Mouse (Mus musculus) forebrain, embryonic 15.5 days (tissue): Measurements from ENCODE around the gene 2410015M20Rik. TPM values are rescaled to one million over a fixed set of nuclear protein-coding genes. Genes with fewer than 3 reads are reported as not detected.
A peak's percentile ranks its signal among the peaks of the same experiment; 100 is the strongest.

Experiments
- ATAC-seq: fragments of 200-750 bp; cut with Nextera tagmentation; replicated peaks from 2 replicates; pipeline ENCODE4 v1.8.0; 2017; ENCODE audit warnings: mild to moderate bottlenecking, moderate TSS enrichment, moderate library complexity
- H3K27ac ChIP-seq: fragments of 300-500 bp; sonication (generic); replicated peaks from 2 replicates; pipeline ENCODE4 v1.5.1; 2015; ENCODE audit warnings: mild to moderate bottlenecking, inconsistent platforms
- H3K27me3 ChIP-seq: fragments of 300-500 bp; sonication (generic); 2 replicates; pipeline ENCODE4 v1.6.1; 2015; ENCODE audit warnings: inconsistent platforms
- H3K36me3 ChIP-seq: fragments of 300-500 bp; sonication (generic); 2 replicates; pipeline ENCODE4 v1.6.1; 2015; ENCODE audit warnings: mild to moderate bottlenecking, inconsistent platforms
- H3K4me1 ChIP-seq: fragments of 300-500 bp; sonication (generic); 2 replicates; pipeline ENCODE4 v1.6.1; 2015; ENCODE audit warnings: inconsistent platforms
- H3K4me2 ChIP-seq: fragments of 300-500 bp; sonication (generic); replicated peaks from 2 replicates; pipeline ENCODE4 v1.6.1; 2015; ENCODE audit warnings: mild to moderate bottlenecking, inconsistent platforms
- H3K4me3 ChIP-seq: fragments of 300-500 bp; sonication (generic); 2 replicates; pipeline ENCODE4 v1.5.1; 2015; ENCODE audit warnings: mild to moderate bottlenecking, inconsistent platforms
- H3K9ac ChIP-seq: fragments of 300-500 bp; sonication (generic); replicated peaks from 2 replicates; pipeline ENCODE4 v1.6.1; 2015; ENCODE audit warnings: mild to moderate bottlenecking, inconsistent platforms
- H3K9me3 ChIP-seq: fragments of 300-500 bp; sonication (generic); 2 replicates; pipeline ENCODE4 v1.6.1; 2016; ENCODE audit warnings: inconsistent platforms
- WGBS: fragments of 180-500 bp; shearing (Covaris S2); methylation state at CpG from one replicate; pipeline ENCODE4 v1.1.7; 2015; ENCODE audit warnings: mixed read lengths; 5-methylcytosine and 5-hydroxymethylcytosine counted together
- polyA plus RNA-seq: library from polyadenylated mRNA; unstranded; fragments of >200 nt; fragmentation: Nextera tagmentation; extraction: Ambion mirVana; gene quantifications from 2 replicates; pipeline ENCODE4 v1.2.1, GENCODE M21; 2015

2410015M20Rik gene
- polyA plus RNA-seq, 1 experiment from 2014 or later = 194 TPM

- Histone ChIP-seq H3K36me3 (peaks cover 45% of the 10 kb centered on the region), H3K27me3 (no peaks in the 10 kb centered on the region), H3K4me3 (no peak overlapping the region), H3K4me1 (no peaks in the 10 kb centered on the region), H3K9me3 (no peaks in the 10 kb centered on the region), H3K27ac (no peak overlapping the region), H3K9ac (no peak overlapping the region), H3K4me2 (no peak overlapping the region)
- ATAC-seq = no peak
- 77% methylated on average over 1 of the region's 1 CpGs for WGBS
Observed at GRCm38 (mm10) chr17:56560131-56560530, 49.4 kb downstream of the 2410015M20Rik start.

DNA sequence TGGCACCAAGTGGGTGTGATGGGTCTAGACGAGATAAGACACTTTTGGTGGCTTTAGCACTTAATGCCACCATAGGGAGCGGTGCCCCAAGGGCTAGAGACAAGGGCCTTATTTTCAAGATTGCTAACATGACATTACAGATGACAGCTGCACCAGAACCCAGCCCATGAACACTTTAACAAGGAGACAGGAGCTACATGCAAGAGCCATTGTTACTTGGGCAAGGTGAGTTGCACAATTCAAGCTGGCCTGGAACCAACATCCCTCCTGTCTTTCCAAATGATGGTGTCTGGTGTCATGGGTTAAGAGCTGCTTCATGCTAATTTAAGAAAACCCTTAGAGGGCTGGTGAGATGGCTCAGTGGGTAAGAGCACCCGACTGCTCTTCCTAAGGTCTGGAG lies 50.2 kb downstream of the 2410015M20Rik start:
- no peak for ATAC-seq
- Histone ChIP-seq H3K9ac (no peak overlapping the region), H3K27me3 (no peaks in the 10 kb centered on the region), H3K9me3 (no peaks in the 10 kb centered on the region), H3K36me3 (peaks cover 37% of the 10 kb centered on the region), H3K4me1 (no peaks in the 10 kb centered on the region), H3K4me2 (no peak overlapping the region), H3K27ac (no peak overlapping the region), H3K4me3 (no peak overlapping the region)
- 72% methylated on average over 3 of the region's 3 CpGs for WGBS

DNA sequence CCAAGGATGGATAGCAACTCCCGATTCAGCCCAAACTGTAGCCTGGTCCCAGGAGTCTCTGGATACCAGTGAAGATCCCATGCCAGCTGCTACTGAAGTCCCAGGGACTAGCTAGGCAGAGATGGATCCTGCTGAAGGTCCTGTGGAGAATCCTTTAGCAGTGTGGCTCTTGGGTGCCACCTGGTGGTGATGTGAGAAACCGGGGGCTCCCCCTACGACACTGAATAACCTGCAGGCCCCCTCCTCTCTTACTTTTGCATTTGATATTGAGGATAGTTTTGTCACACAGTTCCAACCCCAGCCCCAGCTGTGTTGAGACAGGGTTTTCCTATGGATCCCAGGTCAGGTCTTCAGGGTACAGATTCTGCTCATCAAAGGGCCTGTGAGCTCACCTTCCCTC lies 51.1 kb downstream of the 2410015M20Rik start:
- Histone ChIP-seq H3K9ac (no peak overlapping the region), H3K27ac (no peak overlapping the region), H3K36me3 (peaks cover 28% of the 10 kb centered on the region), H3K4me2 (no peak overlapping the region), H3K27me3 (no peaks in the 10 kb centered on the region), H3K4me1 (no peaks in the 10 kb centered on the region), H3K4me3 (no peak overlapping the region), H3K9me3 (no peaks in the 10 kb centered on the region)
- 25% methylated on average over 3 of the region's 3 CpGs for WGBS
- peak; percentile 57 for ATAC-seq

Other genes with a start within 250 kb of the 2410015M20Rik start
- gene Ptprs, start 133.3 kb downstream of the 2410015M20Rik start, polyA plus RNA-seq = 375 and 409 TPM in 2 replicates
- gene Znrf4, start 97.3 kb downstream of the 2410015M20Rik start, polyA plus RNA-seq = 0.14 and 0.36 TPM in 2 replicates
- 1.5 TPM in 2 replicates for gene Gm20219, start 55.4 kb downstream of the 2410015M20Rik start, polyA plus RNA-seq
- gene Safb2, start 25.2 kb downstream of the 2410015M20Rik start, polyA plus RNA-seq = 76.1 and 84.7 TPM in 2 replicates
- gene Safb, start 24.9 kb downstream of the 2410015M20Rik start, polyA plus RNA-seq = 125 and 132 TPM in 2 replicates
- 1,126 and 1,235 TPM in 2 replicates for gene Rpl36, start 3.6 kb upstream of the 2410015M20Rik start, polyA plus RNA-seq
- 47.7 and 49.9 TPM in 2 replicates for gene Lonp1, start 17.1 kb upstream of the 2410015M20Rik start, polyA plus RNA-seq
- 0.98 and 1.1 TPM in 2 replicates for gene Catsperd, start 18.4 kb upstream of the 2410015M20Rik start, polyA plus RNA-seq
- 114 and 115 TPM in 2 replicates for gene Ranbp3, start 63.5 kb upstream of the 2410015M20Rik start, polyA plus RNA-seq
- 425 and 444 TPM in 2 replicates for gene Ndufa11, start 108.0 kb upstream of the 2410015M20Rik start, polyA plus RNA-seq
- gene Vmac, start 108.3 kb upstream of the 2410015M20Rik start, polyA plus RNA-seq = 18.4 and 20.3 TPM in 2 replicates
- gene Nrtn, start 147.8 kb upstream of the 2410015M20Rik start, polyA plus RNA-seq = 0.97 and 1.2 TPM in 2 replicates
- 72.1 and 74.3 TPM in 2 replicates for gene Dus3l, start 155.0 kb upstream of the 2410015M20Rik start, polyA plus RNA-seq
- 0.66 and 0.73 TPM in 2 replicates for gene Prr22, start 160.5 kb upstream of the 2410015M20Rik start, polyA plus RNA-seq
- gene Rfx2, start 221.2 kb upstream of the 2410015M20Rik start, polyA plus RNA-seq = 4.4 and 4.5 TPM in 2 replicates